ENCODE assay signal across 26 mouse cellular contexts in genomic region chr9:121491592-121492240, GRCm38 (mm10). TPM values are rescaled to one million over a fixed set of nuclear protein-coding genes. Genes with fewer than 3 reads are reported as not detected.
DNase-seq lines count a peak whose midpoint lies in the region; ATAC-seq and TF ChIP-seq lines count a peak whose summit lies in the region.
"Had no signal": no experiment of that assay in that cellular context is flagged by ENCODE, and none has a peak within 500 bp of the region (broad histone marks: within the 10 kb centered on the region; RNA-seq: fewer than 3 reads in every experiment).

No protein-coding gene starts in this region.

- no peak overlapping the region for H3K4me3 ChIP-seq in forebrain, postnatal 0 days (ENCODE audit: low read depth, low read length)
- no peak overlapping the region for H3K4me3 ChIP-seq in forebrain, embryonic 15.5 days
- H3K4me3 ChIP-seq: heart, embryonic 12.5 days; kidney, embryonic 15.5 days; limb, embryonic 13.5 days; liver, embryonic 13.5 days; midbrain, embryonic 13.5 days; neural tube, embryonic 12.5 days; stomach, embryonic 15.5 days had no signal

- WGBS in forebrain, postnatal 0 days = 49% methylated on average over 11 of the region's 11 CpGs
- WGBS in forebrain, embryonic 15.5 days = 43% methylated on average over 11 of the region's 11 CpGs

- TF ChIP-seq CTCF in forebrain, postnatal 0 days (IDR thresholded peaks at IDR 0.05; ENCODE audit: low read depth) = no peak

- ATAC-seq in forebrain, postnatal 0 days = no peak
- ATAC-seq in forebrain, embryonic 15.5 days (replicated peaks) = no peak
- ATAC-seq in megakaryocyte progenitor cell, adult 5-6 weeks (replicated peaks; ENCODE audit: poor library complexity) = peak; percentile 61
- ATAC-seq: forebrain, embryonic 16.5 days; midbrain, embryonic 13.5 days had no signal

- peak overlapping the region; percentile 65; the same call in 1 of the 2 replicates for H3K4me2 ChIP-seq in forebrain, postnatal 0 days (ENCODE audit: low read depth)
- H3K4me2 ChIP-seq in forebrain, embryonic 15.5 days (replicated peaks) = no peak overlapping the region
- H3K4me2 ChIP-seq: heart, embryonic 12.5 days; kidney, embryonic 15.5 days; limb, embryonic 13.5 days; liver, embryonic 13.5 days; midbrain, embryonic 13.5 days; neural tube, embryonic 12.5 days; stomach, embryonic 15.5 days had no signal

- peaks cover 3% of the 10 kb centered on the region; the same call in 1 of the 2 replicates for H3K4me1 ChIP-seq in forebrain, postnatal 0 days (ENCODE audit: insufficient read depth)
- peaks cover 10% of the 10 kb centered on the region for H3K4me1 ChIP-seq in forebrain, embryonic 15.5 days
- H3K4me1 ChIP-seq: liver, embryonic 13.5 days had no signal

- H3K27me3 ChIP-seq in forebrain, postnatal 0 days (ENCODE audit: insufficient read depth, low read length) = peaks cover 15% of the 10 kb centered on the region
- H3K27me3 ChIP-seq in forebrain, embryonic 15.5 days = peaks cover 32% of the 10 kb centered on the region

- H3K9ac ChIP-seq in forebrain, postnatal 0 days = no peak overlapping the region
- H3K9ac ChIP-seq in forebrain, embryonic 15.5 days (replicated peaks) = no peak overlapping the region
- H3K9ac ChIP-seq: heart, embryonic 12.5 days; kidney, embryonic 15.5 days; limb, embryonic 13.5 days; liver, embryonic 13.5 days; midbrain, embryonic 13.5 days; neural tube, embryonic 12.5 days; stomach, embryonic 15.5 days had no signal

- H3K36me3 ChIP-seq in forebrain, postnatal 0 days (ENCODE audit: insufficient read depth) = no peaks in the 10 kb centered on the region
- H3K36me3 ChIP-seq in forebrain, embryonic 15.5 days = no peaks in the 10 kb centered on the region
- H3K36me3 ChIP-seq: heart, embryonic 12.5 days; kidney, embryonic 15.5 days; limb, embryonic 13.5 days; liver, embryonic 13.5 days; midbrain, embryonic 13.5 days; neural tube, embryonic 12.5 days; stomach, embryonic 15.5 days had no signal

- no peak overlapping the region for H3K27ac ChIP-seq in forebrain, postnatal 0 days (ENCODE audit: low read depth, low read length)
- no peak overlapping the region for H3K27ac ChIP-seq in forebrain, embryonic 15.5 days (replicated peaks)
- H3K27ac ChIP-seq: kidney, embryonic 15.5 days; limb, embryonic 13.5 days; liver, embryonic 13.5 days; midbrain, embryonic 13.5 days; neural tube, embryonic 12.5 days; stomach, embryonic 15.5 days had no signal

- H3K9me3 ChIP-seq in forebrain, postnatal 0 days (ENCODE audit: low read length) = peaks cover 3% of the 10 kb centered on the region; the same call in 1 of the 2 replicates
- H3K9me3 ChIP-seq in forebrain, embryonic 15.5 days = no peaks in the 10 kb centered on the region
- H3K9me3 ChIP-seq: heart, embryonic 12.5 days; kidney, embryonic 15.5 days; limb, embryonic 13.5 days; liver, embryonic 13.5 days; midbrain, embryonic 13.5 days; neural tube, embryonic 12.5 days; stomach, embryonic 15.5 days had no signal

- no peak for DNase-seq in forebrain, postnatal 0 days
- DNase-seq in testis, postnatal 14 days (ENCODE audit: low spot score) = peak; percentile 83
- DNase-seq in testis, postnatal 10 days (ENCODE audit: low spot score) = no peak
- DNase-seq in urinary bladder, postnatal 10 days (ENCODE audit: low spot score) = no peak
- no peak for DNase-seq in cerebellum, adult 8-10 months
- DNase-seq: adrenal gland, adult 8-10 months; cerebellum, adult 9-10 months; gastrocnemius, postnatal 14 days; heart, adult 18-20 months; heart, postnatal 10 days; kidney, adult 11 months; kidney, postnatal 4 days; liver, embryonic 13.5 days; lung, adult 2 months; lung, postnatal 14 days had no signal

RNA-seq across cellular contexts. Expression of gene Cck, which starts 3.8 kb away (rescaled TPM):
- total RNA-seq in forebrain, postnatal 0 days (2014; rRNA removed) = 150 and 194 TPM in 2 replicates
- 172 and 174 TPM in 2 replicates for polyA plus RNA-seq in forebrain, postnatal 0 days (2015; fragmentation: Nextera tagmentation; extraction: Ambion mirVana)
- polyA plus RNA-seq in forebrain, embryonic 15.5 days (2015; fragmentation: Nextera tagmentation; extraction: Ambion mirVana) = 30.0 and 35.0 TPM in 2 replicates
- not detected in 2 replicates for total RNA-seq in megakaryocyte progenitor cell, adult 5-6 weeks (2015)
- not detected in 2 replicates for total RNA-seq in megakaryocyte progenitor cell, adult 5-6 weeks (2017)
- total RNA-seq: ES-E14; heart, adult 18-20 months; megakaryocyte, adult 5-6 weeks had no signal

Comparison
In these comparisons a context has a peak if more than half of its experiments do, and no peak if none do; other contexts are left out.
1. RNA of gene Cck, which starts 3.8 kb away (total RNA-seq): 150 to 194 TPM in forebrain, postnatal 0 days; not detected in megakaryocyte progenitor cell, adult 5-6 weeks; every median in the first group is over 100 times any median in the second.